Mouse (Mus musculus): ENCODE measurements at regions not wholly inside any gene's neighbourhood (a gene's known extent, or its start where the extent isn't known, plus 50 kb on each side); places are given as distances from the start of the nearest gene placed in this dataset.
A peak's percentile ranks its signal among the peaks of the same experiment; 100 is the strongest.

GRCm38 (mm10) chr11:43952151-43952550 is 51.1 kb upstream of the Adra1b start:
- no peak for DNase-seq (ENCODE audit: low spot score)

- DNase-seq (ENCODE audit: low spot score), result peak; percentile 16
These were observed 57.4 kb upstream of the Adra1b start for GRCm38 (mm10) chr11:43958241-43958975.

GRCm38 (mm10) chr11:43958976-43959315 is 57.9 kb upstream of the Adra1b start:
- DNase-seq (ENCODE audit: low spot score), result no peak

GRCm38 (mm10) chr11:43960348-43961105 is 59.5 kb upstream of the Adra1b start:
- DNase-seq (ENCODE audit: low spot score), result no peak

GRCm38 (mm10) chr11:43961398-43962070 is 60.5 kb upstream of the Adra1b start:
- no peak for DNase-seq (ENCODE audit: low spot score)

- no peak for DNase-seq (ENCODE audit: low spot score)
These were observed 66.8 kb upstream of the Adra1b start for GRCm38 (mm10) chr11:43967764-43968163.

GRCm38 (mm10) chr11:43971886-43972285 is 70.9 kb upstream of the Adra1b start:
- no peak for DNase-seq (ENCODE audit: low spot score)

- no peak for DNase-seq (ENCODE audit: low spot score)
These were observed 75.0 kb upstream of the Adra1b start for GRCm38 (mm10) chr11:43976024-43976423.

GRCm38 (mm10) chr11:43979406-43979805 is 78.4 kb upstream of the Adra1b start:
- no peak for DNase-seq (ENCODE audit: low spot score)

GRCm38 (mm10) chr11:43980444-43980843 is 79.4 kb upstream of the Adra1b start:
- DNase-seq (ENCODE audit: low spot score), result no peak

GRCm38 (mm10) chr11:43989911-43990430 is 89.0 kb upstream of the Adra1b start:
- DNase-seq (ENCODE audit: low spot score), result no peak

- DNase-seq (ENCODE audit: low spot score), result no peak
These were observed 91.0 kb upstream of the Adra1b start for GRCm38 (mm10) chr11:43992011-43992471.

- DNase-seq (ENCODE audit: low spot score), result no peak
These were observed 97.2 kb upstream of the Adra1b start for GRCm38 (mm10) chr11:43998046-43998725.

GRCm38 (mm10) chr11:44000056-44000455 is 99.0 kb upstream of the Adra1b start:
- no peak for DNase-seq (ENCODE audit: low spot score)

GRCm38 (mm10) chr11:44001843-44002589 is 101.0 kb upstream of the Adra1b start:
- no peak for DNase-seq (ENCODE audit: low spot score)

- no peak for DNase-seq (ENCODE audit: low spot score)
These were observed 101.9 kb upstream of the Adra1b start for GRCm38 (mm10) chr11:44002716-44003522.

- no peak for DNase-seq (ENCODE audit: low spot score)
These were observed 106.6 kb upstream of the Adra1b start for GRCm38 (mm10) chr11:44007526-44008040.

GRCm38 (mm10) chr11:44012314-44012713 is 111.3 kb upstream of the Adra1b start:
- no peak for DNase-seq (ENCODE audit: low spot score)

- no peak for DNase-seq (ENCODE audit: low spot score)
These were observed 112.8 kb upstream of the Adra1b start for GRCm38 (mm10) chr11:44013841-44014240.

GRCm38 (mm10) chr11:44021638-44022037 is 120.6 kb upstream of the Adra1b start:
- no peak for DNase-seq (ENCODE audit: low spot score)

Measured in urinary bladder, postnatal 25 days (tissue).